Mouse (Mus musculus) mesoderm, embryonic 11.5 days (tissue): ENCODE data around the gene Sun1.

Source experiments
- DNase-seq: peaks from one replicate; pipeline ENCODE4 v3.0.0-alpha.2; 2012; ENCODE audit warnings: low read depth, low spot score

Sun1 gene

GRCm38 (mm10) chr5:139208183-139208582 lies 7.7 kb downstream of the Sun1 start:
- DNase-seq: no peak

GRCm38 (mm10) chr5:139208871-139209684 lies 8.6 kb downstream of the Sun1 start:
- DNase-seq: no peak

GRCm38 (mm10) chr5:139209685-139210026 lies 9.2 kb downstream of the Sun1 start:
- no peak for DNase-seq

GRCm38 (mm10) chr5:139211737-139212385 lies 11.4 kb downstream of the Sun1 start:
- DNase-seq: no peak

- DNase-seq: no peak
Measured at GRCm38 (mm10) chr5:139214298-139214697, 13.9 kb downstream of the Sun1 start.

GRCm38 (mm10) chr5:139215184-139215583 lies 14.7 kb downstream of the Sun1 start:
- DNase-seq: no peak

GRCm38 (mm10) chr5:139216121-139216520 lies 15.7 kb downstream of the Sun1 start:
- DNase-seq: no peak

GRCm38 (mm10) chr5:139216774-139217173 lies 16.3 kb downstream of the Sun1 start:
- DNase-seq: no peak

GRCm38 (mm10) chr5:139220006-139220515 lies 19.6 kb downstream of the Sun1 start:
- no peak for DNase-seq

- DNase-seq: no peak
Measured at GRCm38 (mm10) chr5:139220610-139221009, 20.2 kb downstream of the Sun1 start.

- DNase-seq: no peak
Measured at GRCm38 (mm10) chr5:139223331-139223730, 22.9 kb downstream of the Sun1 start.

GRCm38 (mm10) chr5:139227236-139227635 lies 26.8 kb downstream of the Sun1 start:
- no peak for DNase-seq

GRCm38 (mm10) chr5:139227645-139228044 lies 27.2 kb downstream of the Sun1 start:
- no peak for DNase-seq

GRCm38 (mm10) chr5:139228318-139228717 lies 27.9 kb downstream of the Sun1 start:
- DNase-seq: no peak

- DNase-seq: no peak
Measured at GRCm38 (mm10) chr5:139229716-139230115, 29.3 kb downstream of the Sun1 start.

GRCm38 (mm10) chr5:139232083-139232482 lies 31.6 kb downstream of the Sun1 start:
- no peak for DNase-seq

- DNase-seq: no peak
Measured at GRCm38 (mm10) chr5:139234423-139234822, 34.0 kb downstream of the Sun1 start.

GRCm38 (mm10) chr5:139237436-139237835 lies 37.0 kb downstream of the Sun1 start:
- no peak for DNase-seq

GRCm38 (mm10) chr5:139241022-139241761 lies 40.8 kb downstream of the Sun1 start:
- no peak for DNase-seq

GRCm38 (mm10) chr5:139243384-139243783 lies 42.9 kb downstream of the Sun1 start:
- DNase-seq: no peak

- DNase-seq: no peak
Measured at GRCm38 (mm10) chr5:139247767-139248166, 47.3 kb downstream of the Sun1 start.

GRCm38 (mm10) chr5:139248846-139249245 lies 48.4 kb downstream of the Sun1 start:
- DNase-seq: no peak
